Mouse (Mus musculus): ENCODE measurements around the gene Capn1. TPM values are rescaled to one million over a fixed set of nuclear protein-coding genes. Genes with fewer than 3 reads are reported as not detected.
A peak's percentile ranks its signal among the peaks of the same experiment; 100 is the strongest.

Gene Capn1
- 22.1 and 22.4 TPM in 2 replicates for polyA plus RNA-seq (2015; fragmentation: Nextera tagmentation; extraction: Ambion mirVana)

DNA sequence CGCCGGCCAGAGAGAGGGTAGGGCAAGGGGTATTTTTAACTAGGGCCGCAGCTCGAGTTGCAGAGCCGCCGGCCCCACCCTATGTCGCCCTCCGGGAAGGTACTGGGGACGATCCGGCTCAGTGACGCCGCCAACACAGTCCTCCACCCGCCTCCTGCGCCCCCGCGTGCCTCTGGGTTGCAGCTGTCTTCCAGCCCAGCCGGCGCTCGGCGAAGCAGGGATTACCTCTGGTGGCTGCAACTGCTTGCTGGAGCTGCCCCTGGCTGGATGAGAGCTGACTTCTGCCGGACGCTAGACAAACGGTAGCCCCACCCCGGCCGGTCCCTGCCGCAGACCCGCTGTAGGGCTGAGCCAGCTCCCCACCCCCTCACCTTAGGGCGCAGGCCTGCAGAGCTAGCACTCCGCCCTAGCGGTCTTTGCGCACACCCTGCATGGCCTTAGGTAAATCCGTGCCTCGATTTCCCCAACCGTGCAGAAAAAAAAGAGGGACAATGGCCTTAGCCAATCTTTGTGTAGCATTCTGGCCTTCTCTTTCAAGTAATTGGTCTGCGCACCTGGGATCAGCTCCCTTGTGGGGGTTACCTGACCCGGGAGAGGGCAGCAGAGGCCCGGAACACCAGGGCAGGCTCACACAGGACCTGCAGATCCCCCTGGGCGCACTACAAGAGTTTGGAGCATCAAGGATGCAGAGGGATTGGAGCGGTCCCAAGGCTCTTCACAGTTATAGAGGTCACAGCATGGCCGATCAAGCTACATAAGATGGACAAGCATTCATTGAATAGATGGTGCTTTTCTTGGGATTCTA lies at the start of gene Capn1:
Gene Capn1, minus strand, starts transcription at position 387 of the 805 bp plus-strand sequence.
- Histone ChIP-seq H3K9me3 (replicated peaks) (no peaks in the 10 kb centered on the region), H3K4me2 (replicated peaks) (peak within 1 kb of the TSS; percentile 90), H3K4me1 (peaks cover 31% of the 10 kb centered on the region), H3K9ac (peak within 1 kb of the TSS; percentile 64), H3K27me3 (no peaks in the 10 kb centered on the region), H3K27ac (replicated peaks) (peak within 1 kb of the TSS; percentile 82), H3K4me3 (replicated peaks) (peak within 1 kb of the TSS; percentile 59), H3K36me3 (0 out of 2 replicates have a peak, but pooled peaks cover 1% of the 10 kb centered on the region)
- ATAC-seq (ENCODE audit: insufficient number of reproducible peaks, low FRiP score, low TSS enrichment, low read depth), result peak; percentile 82
- WGBS, result 3% methylated on average over 40 of the region's 40 CpGs

DNA sequence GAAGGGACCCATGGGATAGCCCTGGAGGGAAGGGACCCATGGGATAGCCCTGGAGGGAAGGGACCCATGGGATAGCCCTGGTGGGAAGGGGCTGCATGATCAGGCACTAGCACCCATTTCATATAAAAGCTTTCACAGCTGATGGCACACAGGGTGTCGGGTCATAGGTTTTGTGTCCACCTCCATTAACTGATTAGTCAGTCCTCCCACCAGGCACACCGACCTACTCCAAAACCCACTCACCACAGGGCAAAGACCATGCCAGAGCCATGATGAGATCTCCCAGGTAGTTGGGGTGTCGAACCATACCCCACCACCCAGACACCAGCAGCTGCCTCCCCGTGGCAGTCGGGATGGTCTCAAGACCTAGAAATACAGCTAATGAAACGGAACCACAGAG lies 47.4 kb upstream of the Capn1 start:
- peak overlapping the region; percentile 86; the same call in 1 of the 2 replicates for H3K4me3 ChIP-seq (replicated peaks)
- no peaks in the 10 kb centered on the region for H3K27me3 ChIP-seq
- H3K4me1 ChIP-seq, result peaks cover 51% of the 10 kb centered on the region
- WGBS, result 93% methylated on average over 6 of the region's 6 CpGs
- no peak overlapping the region for H3K27ac ChIP-seq (replicated peaks)
- H3K4me2 ChIP-seq (replicated peaks), result no peak overlapping the region
- H3K9me3 ChIP-seq (replicated peaks), result no peaks in the 10 kb centered on the region
- ATAC-seq (ENCODE audit: insufficient number of reproducible peaks, low FRiP score, low TSS enrichment, low read depth), result no peak
- peaks cover 14% of the 10 kb centered on the region for H3K36me3 ChIP-seq
- H3K9ac ChIP-seq, result no peak overlapping the region

DNA sequence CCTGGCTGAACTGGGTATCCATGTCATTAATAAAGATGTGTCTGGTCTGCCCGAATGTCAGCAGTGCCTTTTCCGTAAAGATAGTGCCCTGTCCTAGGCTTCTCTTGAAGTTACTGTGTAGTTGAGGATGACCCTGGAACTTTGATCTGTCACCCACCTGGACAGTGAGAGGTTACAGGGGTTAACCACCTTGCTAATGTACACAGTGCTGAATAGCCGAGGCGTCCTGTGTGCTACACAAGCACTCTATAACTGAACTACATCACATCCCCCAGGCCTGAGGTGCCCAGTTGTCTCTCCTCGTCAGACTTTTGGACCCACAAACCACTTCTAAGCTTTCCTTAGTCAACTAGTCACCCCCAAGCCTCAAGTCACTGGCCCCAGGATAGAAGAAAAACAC lies 46.7 kb upstream of the Capn1 start:
- peaks cover 14% of the 10 kb centered on the region for H3K36me3 ChIP-seq
- ATAC-seq (ENCODE audit: insufficient number of reproducible peaks, low FRiP score, low TSS enrichment, low read depth), result no peak
- H3K27ac ChIP-seq (replicated peaks), result peak overlapping the region; percentile 96
- peak overlapping the region; percentile 96 for H3K4me2 ChIP-seq (replicated peaks)
- H3K4me1 ChIP-seq, result peaks cover 44% of the 10 kb centered on the region
- H3K4me3 ChIP-seq (replicated peaks), result peak overlapping the region; percentile 86
- WGBS, result 69% methylated on average over 5 of the region's 5 CpGs
- H3K9ac ChIP-seq, result peak overlapping the region; percentile 97
- no peaks in the 10 kb centered on the region for H3K9me3 ChIP-seq (replicated peaks)
- H3K27me3 ChIP-seq, result no peaks in the 10 kb centered on the region

DNA sequence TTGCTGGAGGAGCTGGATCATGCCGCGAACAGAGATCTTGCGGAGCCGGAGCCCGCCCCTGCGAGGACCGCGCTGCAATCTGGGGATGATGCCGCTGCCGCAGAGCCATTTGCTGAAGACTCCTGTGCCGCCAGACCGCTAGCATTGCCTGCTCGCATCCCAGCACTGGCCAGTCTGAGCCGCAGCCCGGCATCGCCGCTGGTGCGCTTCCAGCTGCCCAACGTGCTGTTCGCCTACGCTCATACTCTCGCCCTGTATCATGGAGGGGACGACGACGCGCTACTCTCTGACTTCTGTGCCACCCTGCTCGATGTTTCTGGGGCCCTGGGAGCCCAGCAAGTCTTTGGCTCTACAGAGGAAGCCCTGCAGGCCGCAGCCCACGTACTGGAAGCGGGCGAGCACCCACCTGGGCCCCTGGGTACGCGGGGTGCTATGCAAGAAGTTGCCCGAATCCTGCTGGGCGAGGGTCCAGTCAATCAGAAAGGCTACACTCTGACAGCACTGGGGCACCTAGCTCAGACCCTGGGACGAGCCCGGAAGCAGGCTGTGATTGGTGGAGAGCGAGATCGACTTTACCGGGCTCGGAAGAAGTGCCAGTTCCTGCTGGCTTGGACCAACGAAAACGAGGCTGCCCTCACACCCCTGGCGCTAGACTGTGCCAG lies 46.1 kb upstream of the Capn1 start:
- 1% methylated on average over 44 of the region's 44 CpGs for WGBS
- peak overlapping the region; percentile 97 for H3K9ac ChIP-seq
- peaks cover 14% of the 10 kb centered on the region for H3K36me3 ChIP-seq
- peak overlapping the region; percentile 96 for H3K27ac ChIP-seq (replicated peaks)
- no peak for ATAC-seq (ENCODE audit: insufficient number of reproducible peaks, low FRiP score, low TSS enrichment, low read depth)
- H3K4me2 ChIP-seq (replicated peaks), result peak overlapping the region; percentile 96
- no peaks in the 10 kb centered on the region for H3K9me3 ChIP-seq (replicated peaks)
- H3K27me3 ChIP-seq, result no peaks in the 10 kb centered on the region
- H3K4me3 ChIP-seq (replicated peaks), result peak overlapping the region; percentile 86
- peaks cover 41% of the 10 kb centered on the region for H3K4me1 ChIP-seq

DNA sequence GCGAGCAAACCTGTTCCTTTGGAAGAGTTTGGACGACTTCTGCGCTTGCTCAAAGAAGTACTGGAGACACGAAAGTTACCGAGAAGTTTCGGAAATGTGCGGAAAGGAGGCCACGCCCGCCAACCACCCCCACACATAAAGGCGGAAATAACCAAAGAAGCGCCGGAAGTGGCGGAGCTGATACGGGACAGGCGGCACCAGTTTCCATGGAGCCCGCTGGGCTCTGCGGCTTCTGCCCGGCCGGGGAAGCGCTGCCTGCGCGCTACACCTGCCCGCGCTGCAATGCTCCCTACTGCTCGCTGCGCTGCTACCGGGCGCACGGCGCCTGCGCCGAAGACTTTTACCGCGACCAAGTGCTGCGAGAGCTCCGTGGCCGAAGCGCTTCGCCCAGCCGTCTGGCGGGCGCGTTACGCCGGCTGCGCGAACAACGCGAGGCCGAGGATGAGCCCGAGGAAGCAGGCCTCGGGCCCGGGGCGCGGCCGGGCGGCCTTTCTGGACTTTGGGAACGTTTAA lies 45.4 kb upstream of the Capn1 start, which contains the start of gene Znhit2:
Gene Znhit2, plus strand, starts transcription at position 172 of the 513 bp plus-strand sequence.
- H3K27me3 ChIP-seq, result no peaks in the 10 kb centered on the region
- peak; percentile 81 for ATAC-seq (ENCODE audit: insufficient number of reproducible peaks, low FRiP score, low TSS enrichment, low read depth)
- peak within 1 kb of the TSS; percentile 96 for H3K4me2 ChIP-seq (replicated peaks)
- no peaks in the 10 kb centered on the region for H3K9me3 ChIP-seq (replicated peaks)
- H3K36me3 ChIP-seq, result peaks cover 14% of the 10 kb centered on the region
- H3K9ac ChIP-seq, result peak within 1 kb of the TSS; percentile 97
- H3K27ac ChIP-seq (replicated peaks), result peak within 1 kb of the TSS; percentile 96
- H3K4me3 ChIP-seq (replicated peaks), result peak within 1 kb of the TSS; percentile 86
- under 1% methylated on average over 58 of the region's 58 CpGs for WGBS
- H3K4me1 ChIP-seq, result peaks cover 41% of the 10 kb centered on the region

DNA sequence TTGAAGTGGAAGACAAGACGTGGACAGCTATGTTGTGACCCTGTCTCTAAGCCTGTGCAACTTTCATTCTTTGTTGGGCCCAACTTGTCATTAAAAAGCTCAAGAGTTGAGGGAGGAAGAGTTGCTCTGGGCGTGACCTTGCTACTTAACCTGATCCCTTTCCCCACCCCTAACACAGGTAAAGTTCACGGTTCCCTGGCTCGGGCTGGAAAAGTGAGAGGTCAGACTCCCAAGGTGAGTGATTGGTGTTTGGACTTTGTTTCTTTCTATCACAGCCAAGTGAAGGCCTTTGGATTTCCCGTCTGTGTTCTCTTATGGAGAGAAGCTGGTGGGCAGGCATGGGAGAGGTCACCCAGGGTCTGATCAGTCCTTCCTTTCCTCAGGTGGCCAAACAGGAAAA lies 43.3 kb upstream of the Capn1 start:
- Histone ChIP-seq H3K27me3 (no peaks in the 10 kb centered on the region), H3K9me3 (replicated peaks) (no peaks in the 10 kb centered on the region), H3K27ac (replicated peaks) (0 out of 2 replicates have a peak overlapping the region, but pooled peaks have one; percentile 86), H3K9ac (peak overlapping the region; percentile 95), H3K4me1 (peaks cover 42% of the 10 kb centered on the region), H3K36me3 (peaks cover 32% of the 10 kb centered on the region), H3K4me3 (replicated peaks) (peak overlapping the region; percentile 97), H3K4me2 (replicated peaks) (peak overlapping the region; percentile 80)
- no peak for ATAC-seq (ENCODE audit: insufficient number of reproducible peaks, low FRiP score, low TSS enrichment, low read depth)
- 75% methylated on average over 5 of the region's 5 CpGs for WGBS

DNA sequence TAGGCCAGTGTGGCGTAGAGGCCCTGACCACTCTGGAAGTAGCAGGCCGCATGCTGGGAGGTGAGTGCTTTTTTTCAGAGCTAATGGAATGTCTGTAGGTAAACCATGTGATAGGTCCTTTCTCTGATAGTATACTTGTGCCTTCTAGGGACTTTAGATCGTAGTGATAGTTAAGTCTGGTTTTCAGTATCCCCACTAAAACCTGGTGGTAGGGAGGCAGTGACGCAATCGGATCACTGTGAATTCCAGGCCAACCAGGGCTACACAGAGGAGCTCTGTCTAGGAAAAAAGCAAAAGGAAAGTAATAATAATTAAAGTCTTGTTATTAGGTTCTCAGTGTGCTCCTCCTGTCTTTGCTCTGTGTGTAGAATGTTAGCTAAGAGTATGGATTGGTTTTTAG lies 42.8 kb upstream of the Capn1 start:
- peaks cover 42% of the 10 kb centered on the region for H3K4me1 ChIP-seq
- no peaks in the 10 kb centered on the region for H3K9me3 ChIP-seq (replicated peaks)
- peaks cover 36% of the 10 kb centered on the region for H3K36me3 ChIP-seq
- peak overlapping the region; percentile 95 for H3K9ac ChIP-seq
- peak overlapping the region; percentile 80 for H3K4me2 ChIP-seq (replicated peaks)
- 37% methylated on average over 5 of the region's 5 CpGs for WGBS
- peak overlapping the region; percentile 97 for H3K4me3 ChIP-seq (replicated peaks)
- H3K27me3 ChIP-seq, result no peaks in the 10 kb centered on the region
- ATAC-seq (ENCODE audit: insufficient number of reproducible peaks, low FRiP score, low TSS enrichment, low read depth), result no peak
- H3K27ac ChIP-seq (replicated peaks), result peak overlapping the region; percentile 86; the same call in 1 of the 2 replicates

DNA sequence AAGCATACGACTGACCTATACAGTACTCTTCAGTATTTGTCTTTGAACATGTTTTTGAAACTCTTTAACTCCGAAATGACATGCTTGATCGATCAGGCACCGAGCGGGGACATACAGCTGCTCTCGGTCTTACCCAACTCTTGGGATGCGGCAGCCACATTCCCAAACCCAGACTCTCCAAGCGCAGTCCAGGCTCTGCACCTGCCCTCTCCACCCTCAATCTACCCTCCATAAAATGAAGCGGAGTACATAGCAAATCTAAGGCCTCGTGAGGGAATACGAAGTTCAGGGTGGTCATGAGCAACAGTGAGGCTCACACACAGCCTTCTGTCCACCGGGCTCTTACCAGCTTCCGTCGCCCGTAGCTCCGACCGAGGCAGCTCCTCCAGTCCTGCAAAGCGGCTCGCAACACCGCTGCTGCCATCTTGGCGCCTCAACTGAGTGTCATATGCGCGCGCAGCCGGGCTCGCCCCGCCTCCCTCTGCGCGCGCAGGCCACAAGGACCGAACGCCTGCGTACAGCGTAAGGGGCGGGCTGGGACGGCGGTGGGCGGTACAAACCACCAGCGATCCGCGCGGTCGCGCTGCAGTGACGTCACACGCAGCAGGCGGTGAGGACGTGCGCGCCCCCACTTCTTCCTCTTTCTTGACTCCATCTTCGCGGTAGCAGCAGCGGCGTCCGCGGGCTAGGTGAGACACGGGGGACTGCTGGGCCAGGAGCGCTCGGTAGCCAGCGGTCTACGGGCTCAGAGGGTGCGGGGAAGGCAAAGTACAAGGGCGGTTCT lies 41.8 kb upstream of the Capn1 start, which contains the start of the genes Mrpl49 and Fau:
Gene Mrpl49, minus strand, starts transcription at position 473 of the 784 bp plus-strand sequence.
Gene Fau, plus strand, starts transcription at position 532 of the 784 bp plus-strand sequence.
- peaks cover 33% of the 10 kb centered on the region for H3K4me1 ChIP-seq
- H3K9me3 ChIP-seq (replicated peaks), result no peaks in the 10 kb centered on the region
- peak within 1 kb of the TSS; percentile 80 for H3K4me2 ChIP-seq (replicated peaks)
- H3K4me3 ChIP-seq (replicated peaks), result peak within 1 kb of the TSS; percentile 97
- H3K9ac ChIP-seq, result peak within 1 kb of the TSS; percentile 95
- peak; percentile 92 for ATAC-seq (ENCODE audit: insufficient number of reproducible peaks, low FRiP score, low TSS enrichment, low read depth)
- H3K27me3 ChIP-seq, result no peaks in the 10 kb centered on the region
- H3K36me3 ChIP-seq, result peaks cover 47% of the 10 kb centered on the region
- WGBS, result under 1% methylated on average over 62 of the region's 63 CpGs
- H3K27ac ChIP-seq (replicated peaks), result peak within 1 kb of the TSS; percentile 86

DNA sequence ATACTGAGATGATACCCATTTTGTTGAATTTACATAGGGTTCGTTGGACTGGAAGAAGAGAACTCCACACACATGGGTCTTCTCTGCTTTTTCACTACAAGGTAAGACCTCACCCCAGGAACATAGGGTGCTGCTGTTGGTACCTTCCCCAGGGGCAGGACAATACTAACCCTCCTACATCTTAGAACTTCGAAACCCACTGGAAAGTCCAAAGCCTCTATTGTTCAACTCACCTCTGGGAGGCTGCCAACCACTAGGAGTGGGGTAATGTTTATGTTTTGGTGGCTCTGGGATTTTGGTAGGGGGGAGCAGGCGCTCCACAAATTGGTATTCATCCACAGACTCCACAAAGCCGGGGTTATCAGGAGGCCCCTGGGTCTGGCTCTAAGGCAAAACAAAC lies 41.0 kb upstream of the Capn1 start:
- Histone ChIP-seq H3K4me2 (replicated peaks) (peak overlapping the region; percentile 80), H3K27ac (replicated peaks) (no peak overlapping the region)
- 53% methylated on average over 4 of the region's 4 CpGs for WGBS

DNA sequence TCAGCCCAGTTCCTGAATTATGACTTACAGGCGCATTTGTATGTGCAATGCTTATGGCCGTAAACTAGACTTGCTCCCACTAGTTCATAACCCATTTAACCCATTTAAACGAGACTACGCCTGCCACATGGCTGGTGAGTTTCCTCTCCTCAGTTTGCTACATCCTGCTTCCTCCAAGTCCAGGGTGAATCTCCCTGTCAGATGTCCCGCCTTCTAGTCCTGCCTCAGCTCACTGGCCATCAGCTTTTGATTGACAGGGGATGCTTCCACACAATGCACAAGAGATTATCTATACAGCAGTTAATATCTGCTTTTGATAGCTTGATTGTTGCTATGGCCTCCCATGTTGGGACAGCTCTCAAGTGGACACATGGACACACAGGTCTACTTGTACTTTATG lies 38.6 kb upstream of the Capn1 start:
- WGBS, result 81% methylated on average over 5 of the region's 5 CpGs
- no peak overlapping the region for H3K27ac ChIP-seq (replicated peaks)
- peaks cover 19% of the 10 kb centered on the region for H3K4me1 ChIP-seq
- no peak for ATAC-seq (ENCODE audit: insufficient number of reproducible peaks, low FRiP score, low TSS enrichment, low read depth)
- no peak overlapping the region for H3K4me3 ChIP-seq (replicated peaks)
- H3K9ac ChIP-seq, result no peak overlapping the region
- H3K36me3 ChIP-seq, result peaks cover 71% of the 10 kb centered on the region
- H3K9me3 ChIP-seq (replicated peaks), result no peaks in the 10 kb centered on the region
- H3K27me3 ChIP-seq, result no peaks in the 10 kb centered on the region
- no peak overlapping the region for H3K4me2 ChIP-seq (replicated peaks)

More for the DNA sequence above, 41.0 kb upstream of the Capn1 start:
- Histone ChIP-seq H3K27me3 (no peaks in the 10 kb centered on the region), H3K4me3 (replicated peaks) (peak overlapping the region; percentile 97), H3K36me3 (peaks cover 55% of the 10 kb centered on the region), H3K9ac (peak overlapping the region; percentile 95), H3K9me3 (replicated peaks) (no peaks in the 10 kb centered on the region), H3K4me1 (peaks cover 24% of the 10 kb centered on the region)
- no peak for ATAC-seq (ENCODE audit: insufficient number of reproducible peaks, low FRiP score, low TSS enrichment, low read depth)
